Mouse (Mus musculus): Measurements from ENCODE around the gene Ccdc59. TPM values are rescaled to one million over a fixed set of nuclear protein-coding genes. Genes with fewer than 3 reads are reported as not detected.

Ccdc59 gene
- total RNA-seq (2012; rRNA removed): 24.7 and 27.0 TPM in 2 replicates

GRCm38 (mm10) chr10:105840928-105841888 is at the start of gene Ccdc59, which contains the start of gene Mettl25:
Gene Ccdc59, plus strand, starts transcription at chr10:105841067.
Gene Mettl25, minus strand, starts transcription at chr10:105841380.
- no peaks in the 10 kb centered on the region for H3K4me1 ChIP-seq (ENCODE audit: control insufficient read depth in 2 of 2, insufficient read depth in 2 of 2, low read length in 2 of 2, poor library complexity in 1 of 2)
- in situ Hi-C loops (cut with MboI; ENCODE audit: low sequenced_read_pairs in 2 of 2, unreplicated experiment in 2 of 2): no loop called here
- H3K9me3 ChIP-seq (ENCODE audit: control insufficient read depth, insufficient read depth, low read depth, low read length): no peaks in the 10 kb centered on the region
- TF ChIP-seq ZC3H11A (IDR thresholded peaks at IDR 0.05; ENCODE audit: borderline replicate concordance, low read depth, low read length) (no peak), HCFC1 (IDR thresholded peaks at IDR 0.05; ENCODE audit: borderline replicate concordance, insufficient read depth, low read length) (peak; percentile 90), MAFK (IDR thresholded peaks at IDR 0.05; ENCODE audit: insufficient read depth, low read depth, low read length) (no peak)
- H3K9ac ChIP-seq (ENCODE audit: insufficient read depth, low read depth, low read length, poor library complexity, severe bottlenecking): peak within 1 kb of the TSS; percentile 97
- peak within 1 kb of the TSS; percentile 91 for H3K27ac ChIP-seq (ENCODE audit: insufficient read depth, low read depth, low read length, poor library complexity, severe bottlenecking)
- peak; percentile 85 for DNase-seq (ENCODE audit: low read depth, low spot score)
- peak within 1 kb of the TSS; percentile 83 to 99 for H3K4me3 ChIP-seq (ENCODE audit: insufficient read depth in 1 of 2, low read depth in 1 of 2, low read length in 2 of 2, poor library complexity in 1 of 2, severe bottlenecking in 1 of 2)
- peaks cover 22% of the 10 kb centered on the region for H3K36me3 ChIP-seq (ENCODE audit: control insufficient read depth, insufficient read depth, low read length, poor library complexity, severe bottlenecking)

GRCm38 (mm10) chr10:105793776-105794552 is 46.9 kb upstream of the Ccdc59 start:
- Histone ChIP-seq H3K4me3 (ENCODE audit: insufficient read depth in 1 of 2, low read depth in 1 of 2, low read length in 2 of 2, poor library complexity in 1 of 2, severe bottlenecking in 1 of 2) (no peak overlapping the region), H3K36me3 (ENCODE audit: control insufficient read depth, insufficient read depth, low read length, poor library complexity, severe bottlenecking) (no peaks in the 10 kb centered on the region; the same call in 1 of the 2 replicates), H3K4me1 (ENCODE audit: control insufficient read depth in 2 of 2, insufficient read depth in 2 of 2, low read length in 2 of 2, poor library complexity in 1 of 2) (peaks cover 0 to 2% of the 10 kb centered on the region in 2 experiments; a peak in 1 of 4 replicates), H3K27ac (ENCODE audit: insufficient read depth, low read depth, low read length, poor library complexity, severe bottlenecking) (no peak overlapping the region), H3K9me3 (ENCODE audit: control insufficient read depth, insufficient read depth, low read depth, low read length) (no peaks in the 10 kb centered on the region), H3K9ac (ENCODE audit: insufficient read depth, low read depth, low read length, poor library complexity, severe bottlenecking) (no peak overlapping the region)
- TF ChIP-seq CHD2 (IDR thresholded peaks at IDR 0.05; ENCODE audit: low read depth, low read length) (no peak), HCFC1 (IDR thresholded peaks at IDR 0.05; ENCODE audit: borderline replicate concordance, insufficient read depth, low read length) (no peak), ZNF384 (IDR thresholded peaks at IDR 0.05; ENCODE audit: low read depth, low read length) (no peak), MAFK (IDR thresholded peaks at IDR 0.05; ENCODE audit: insufficient read depth, low read depth, low read length) (no peak), ZC3H11A (IDR thresholded peaks at IDR 0.05; ENCODE audit: borderline replicate concordance, low read depth, low read length) (no peak)
- in situ Hi-C loops (cut with MboI; ENCODE audit: low sequenced_read_pairs in 2 of 2, unreplicated experiment in 2 of 2): no loop called here
- DNase-seq (ENCODE audit: low read depth, low spot score): no peak

- in situ Hi-C loops (cut with MboI; ENCODE audit: low sequenced_read_pairs in 2 of 2, unreplicated experiment in 2 of 2): no loop called here
- Histone ChIP-seq H3K9me3 (ENCODE audit: control insufficient read depth, insufficient read depth, low read depth, low read length) (no peaks in the 10 kb centered on the region), H3K36me3 (ENCODE audit: control insufficient read depth, insufficient read depth, low read length, poor library complexity, severe bottlenecking) (no peaks in the 10 kb centered on the region; the same call in 1 of the 2 replicates), H3K4me3 (ENCODE audit: insufficient read depth in 1 of 2, low read depth in 1 of 2, low read length in 2 of 2, poor library complexity in 1 of 2, severe bottlenecking in 1 of 2) (no peak overlapping the region), H3K4me1 (ENCODE audit: control insufficient read depth in 2 of 2, insufficient read depth in 2 of 2, low read length in 2 of 2, poor library complexity in 1 of 2) (peaks cover 2% of the 10 kb centered on the region in 2 experiments; a peak in 2 of 4 replicates), H3K9ac (ENCODE audit: insufficient read depth, low read depth, low read length, poor library complexity, severe bottlenecking) (no peak overlapping the region), H3K27ac (ENCODE audit: insufficient read depth, low read depth, low read length, poor library complexity, severe bottlenecking) (no peak overlapping the region)
- TF ChIP-seq MAFK (IDR thresholded peaks at IDR 0.05; ENCODE audit: insufficient read depth, low read depth, low read length) (no peak), HCFC1 (IDR thresholded peaks at IDR 0.05; ENCODE audit: borderline replicate concordance, insufficient read depth, low read length) (no peak), CHD2 (IDR thresholded peaks at IDR 0.05; ENCODE audit: low read depth, low read length) (no peak), ZC3H11A (IDR thresholded peaks at IDR 0.05; ENCODE audit: borderline replicate concordance, low read depth, low read length) (no peak), ZNF384 (IDR thresholded peaks at IDR 0.05; ENCODE audit: low read depth, low read length) (no peak)
- no peak for DNase-seq (ENCODE audit: low read depth, low spot score)
Observed at GRCm38 (mm10) chr10:105797250-105797924, 43.5 kb upstream of the Ccdc59 start.

- Histone ChIP-seq H3K36me3 (ENCODE audit: control insufficient read depth, insufficient read depth, low read length, poor library complexity, severe bottlenecking) (no peaks in the 10 kb centered on the region), H3K4me1 (ENCODE audit: control insufficient read depth in 2 of 2, insufficient read depth in 2 of 2, low read length in 2 of 2, poor library complexity in 1 of 2) (peaks cover 2% of the 10 kb centered on the region in 2 experiments; a peak in 2 of 4 replicates), H3K9me3 (ENCODE audit: control insufficient read depth, insufficient read depth, low read depth, low read length) (no peaks in the 10 kb centered on the region), H3K9ac (ENCODE audit: insufficient read depth, low read depth, low read length, poor library complexity, severe bottlenecking) (no peak overlapping the region), H3K27ac (ENCODE audit: insufficient read depth, low read depth, low read length, poor library complexity, severe bottlenecking) (no peak overlapping the region), H3K4me3 (ENCODE audit: insufficient read depth in 1 of 2, low read depth in 1 of 2, low read length in 2 of 2, poor library complexity in 1 of 2, severe bottlenecking in 1 of 2) (no peak overlapping the region)
- TF ChIP-seq HCFC1 (IDR thresholded peaks at IDR 0.05; ENCODE audit: borderline replicate concordance, insufficient read depth, low read length) (no peak), ZNF384 (IDR thresholded peaks at IDR 0.05; ENCODE audit: low read depth, low read length) (no peak), MAFK (IDR thresholded peaks at IDR 0.05; ENCODE audit: insufficient read depth, low read depth, low read length) (no peak), ZC3H11A (IDR thresholded peaks at IDR 0.05; ENCODE audit: borderline replicate concordance, low read depth, low read length) (no peak), CHD2 (IDR thresholded peaks at IDR 0.05; ENCODE audit: low read depth, low read length) (no peak)
- in situ Hi-C loops (cut with MboI; ENCODE audit: low sequenced_read_pairs in 2 of 2, unreplicated experiment in 2 of 2): no loop called here
- no peak for DNase-seq (ENCODE audit: low read depth, low spot score)
Observed at GRCm38 (mm10) chr10:105801147-105801546, 39.7 kb upstream of the Ccdc59 start.

Measured in ES-E14 (cell line).